Mouse (Mus musculus) layer of hippocampus, adult 9-10 months (tissue): ENCODE measurements at regions not wholly inside any gene's neighbourhood (a gene's known extent, or its start where the extent isn't known, plus 50 kb on each side); places are given as distances from the start of the nearest gene placed in this dataset.

Experiments
- DNase-seq: peaks from one replicate; pipeline ENCODE4 v3.0.0; 2022; ENCODE audit warnings: low spot score

DNA sequence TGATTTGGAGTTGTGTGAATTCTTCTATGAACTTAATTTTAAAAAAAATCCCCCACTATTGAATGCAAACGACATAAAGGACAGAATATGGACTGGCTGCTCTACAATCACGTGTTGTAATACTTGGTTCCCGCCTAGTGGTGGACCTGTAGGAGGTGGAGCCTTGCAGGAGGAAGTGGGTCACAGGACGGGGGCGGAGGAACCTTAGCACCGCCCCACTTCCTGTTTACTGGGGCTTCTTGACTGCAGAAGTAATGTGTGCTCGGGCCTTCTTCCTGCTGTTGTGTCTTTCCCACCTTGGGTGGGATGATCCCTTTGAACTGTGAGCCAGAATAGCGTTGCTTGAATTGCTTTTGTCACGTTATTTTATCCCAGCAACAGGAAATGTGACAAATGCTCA lies 52.2 kb upstream of the Tmem108 start:
- no peak for DNase-seq

DNA sequence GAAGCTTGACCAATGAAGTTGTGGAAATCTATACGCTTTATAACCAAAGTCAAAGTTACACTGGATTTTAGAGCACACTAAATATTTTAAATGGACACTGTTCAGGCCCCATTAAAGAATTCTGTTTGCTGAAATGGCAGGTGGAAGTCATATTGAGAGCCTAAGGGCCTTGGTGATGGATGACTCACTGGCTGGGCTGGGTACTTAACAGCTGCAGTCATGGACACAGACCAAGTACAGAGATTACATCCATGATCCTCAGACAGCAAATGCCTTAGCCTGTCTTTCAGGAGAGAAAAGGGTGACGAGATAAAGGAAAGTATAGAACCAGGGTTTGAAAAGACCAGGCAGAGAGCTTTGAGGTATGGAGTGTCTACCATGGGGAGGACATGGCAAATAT lies 57.4 kb upstream of the Tmem108 start:
- DNase-seq: no peak

DNA sequence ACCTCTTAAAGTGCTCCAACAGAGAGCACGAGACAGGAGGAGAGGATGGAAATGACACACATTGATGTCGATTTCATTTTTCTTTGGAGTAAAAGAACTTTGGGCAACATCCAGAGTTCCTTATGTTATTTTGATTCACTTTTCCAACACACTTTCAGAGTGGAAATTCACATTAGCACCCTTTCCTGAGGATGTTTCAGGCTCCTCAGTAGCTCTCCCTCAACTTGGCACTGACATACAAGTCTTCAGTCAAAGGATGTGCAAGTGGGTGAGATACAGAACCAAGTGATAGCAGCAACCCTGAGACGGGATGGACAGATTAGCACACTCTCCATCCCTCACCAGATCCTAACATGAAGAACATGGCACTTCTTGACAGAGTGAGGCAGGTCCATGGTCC lies 60.0 kb upstream of the Tmem108 start:
- no peak for DNase-seq

DNA sequence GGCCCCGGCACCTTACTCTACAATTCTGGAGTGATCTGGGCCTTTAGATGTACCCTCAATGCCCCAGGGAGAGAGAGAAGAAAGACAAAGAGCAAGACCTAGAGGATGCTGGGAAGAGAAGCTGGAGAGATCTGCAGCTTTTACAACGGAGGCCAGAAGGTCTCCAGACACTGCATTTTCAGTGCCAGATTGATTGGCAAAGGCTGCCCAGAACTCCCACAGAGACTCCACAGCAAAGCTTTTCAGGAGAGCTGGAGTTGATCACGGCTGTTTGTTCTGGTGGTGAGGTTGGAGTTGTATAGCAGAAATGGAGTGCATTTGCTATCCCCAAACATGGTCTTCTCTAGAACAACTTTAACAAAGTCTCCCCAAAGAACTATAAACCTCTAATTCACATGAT lies 61.9 kb upstream of the Tmem108 start:
- no peak for DNase-seq

DNA sequence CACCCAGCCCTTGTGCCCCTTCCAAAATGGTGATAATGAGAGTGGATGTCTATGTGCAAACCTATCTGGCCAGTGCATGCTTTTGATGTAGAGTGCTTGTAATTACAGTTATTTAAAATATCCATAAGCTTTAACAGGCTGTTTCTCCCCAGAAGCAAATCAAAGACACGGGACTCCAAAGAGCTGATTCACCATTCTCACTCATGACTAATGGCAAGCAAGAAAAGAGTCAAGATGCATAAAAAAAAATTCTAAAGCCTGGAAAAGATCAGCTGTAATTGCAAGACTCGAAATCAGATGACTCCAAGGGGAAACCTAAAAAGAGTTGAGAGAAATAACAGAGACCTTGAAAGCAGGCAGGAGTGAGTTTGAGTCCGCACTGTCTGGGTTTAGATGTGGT lies 79.6 kb upstream of the Tmem108 start:
- no peak for DNase-seq

DNA sequence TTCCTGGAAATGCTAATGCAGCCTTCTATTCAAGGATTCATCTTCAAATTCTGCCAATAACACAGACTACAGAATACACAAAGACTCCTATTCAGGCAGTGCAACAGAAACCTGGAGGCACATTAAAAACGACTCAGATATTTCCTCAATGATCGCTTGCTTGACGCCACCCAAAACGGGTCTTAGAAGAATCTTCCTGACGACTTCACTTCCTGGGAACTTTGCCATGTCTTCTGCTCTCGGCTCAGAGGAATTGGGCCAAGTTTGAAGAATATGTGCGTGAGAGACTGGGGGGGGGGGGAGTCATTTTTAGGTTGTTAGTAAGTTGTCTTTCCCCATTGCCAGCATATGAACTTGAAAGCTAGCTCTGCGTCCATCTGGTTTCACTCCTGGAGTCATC lies 82.2 kb upstream of the Tmem108 start:
- no peak for DNase-seq

DNA sequence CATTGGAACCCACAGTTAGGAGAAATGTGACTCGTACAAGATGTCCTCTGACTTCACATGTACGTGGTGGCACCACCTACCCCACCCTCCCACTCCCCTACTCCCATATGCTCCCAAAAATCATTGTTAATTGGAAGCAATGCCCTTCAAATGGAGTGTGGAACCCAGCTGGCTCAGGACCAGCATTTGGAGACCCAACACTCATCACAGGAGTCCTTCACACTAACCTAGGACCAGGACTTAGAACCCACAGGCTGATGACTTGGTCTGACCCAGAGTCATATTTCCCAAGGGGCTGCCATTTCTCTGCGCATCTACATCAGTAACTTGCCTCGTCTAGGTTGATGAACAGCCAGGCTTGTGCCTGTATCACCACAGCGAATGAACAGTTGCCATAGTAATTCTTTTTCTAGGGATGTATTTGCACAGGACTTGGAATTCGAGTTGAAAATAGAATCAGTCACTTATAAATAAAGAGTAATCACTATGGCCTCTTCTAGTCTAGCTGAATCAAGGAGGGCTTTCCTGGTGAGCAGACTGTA lies 84.3 kb upstream of the Tmem108 start:
- no peak for DNase-seq

DNA sequence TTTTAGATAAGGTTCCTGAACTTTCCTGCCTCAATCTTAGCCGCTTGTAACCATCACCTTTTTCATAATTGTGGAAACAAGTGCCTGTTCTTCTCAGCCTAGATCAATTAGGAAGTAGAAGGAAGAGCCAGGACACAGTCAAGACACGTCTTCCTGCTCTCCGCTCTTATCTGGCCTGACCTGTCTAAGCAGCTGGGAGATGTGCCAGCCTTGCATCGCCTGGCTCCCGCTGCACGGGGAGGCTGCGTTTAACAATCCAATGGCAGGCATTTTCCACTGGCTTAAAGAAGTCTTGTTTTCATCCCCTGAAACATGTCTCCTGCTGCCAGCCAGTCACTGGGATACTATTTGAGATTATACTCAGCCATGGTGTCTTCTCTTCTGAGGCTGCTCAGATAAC lies 86.3 kb upstream of the Tmem108 start:
- DNase-seq: no peak

DNA sequence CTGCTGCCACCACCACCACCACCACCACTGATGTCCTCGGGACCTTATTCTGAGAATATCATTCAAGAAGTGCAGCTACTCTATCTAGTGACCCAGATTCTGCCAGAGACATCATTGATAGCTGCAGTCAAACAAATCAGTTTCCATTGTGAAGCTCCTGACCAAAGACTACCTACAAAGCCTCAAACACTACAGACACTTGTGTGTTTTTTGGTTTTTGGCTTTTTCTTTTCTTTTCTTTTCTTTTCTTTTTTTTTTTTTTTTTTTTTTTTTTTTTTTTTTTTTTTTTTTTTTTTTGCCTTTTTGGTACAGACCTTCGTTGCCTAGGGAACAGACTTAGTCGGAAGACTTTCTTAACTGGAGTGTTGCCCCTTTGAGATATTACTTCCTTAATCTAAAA lies 87.4 kb upstream of the Tmem108 start:
- no peak for DNase-seq

DNA sequence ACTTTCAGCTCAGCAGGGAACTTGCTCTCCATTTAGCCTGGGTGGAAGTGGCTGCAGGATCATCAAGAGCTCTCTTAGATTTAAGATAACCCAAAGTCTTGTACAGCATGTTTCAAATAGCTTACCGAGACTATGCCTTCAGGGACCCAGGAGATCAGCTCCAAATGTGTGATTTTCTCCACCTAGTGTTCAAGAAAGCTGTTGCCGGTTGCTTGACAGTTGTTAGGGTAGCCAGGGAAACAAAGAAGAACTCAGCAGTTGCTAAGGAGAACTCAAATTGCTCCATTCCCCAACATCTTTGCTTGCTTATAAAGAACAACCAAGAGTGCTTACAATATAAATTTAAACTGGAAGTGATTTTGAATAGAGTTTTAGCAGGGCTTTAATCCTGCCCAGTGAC lies 91.1 kb upstream of the Tmem108 start:
- no peak for DNase-seq

DNA sequence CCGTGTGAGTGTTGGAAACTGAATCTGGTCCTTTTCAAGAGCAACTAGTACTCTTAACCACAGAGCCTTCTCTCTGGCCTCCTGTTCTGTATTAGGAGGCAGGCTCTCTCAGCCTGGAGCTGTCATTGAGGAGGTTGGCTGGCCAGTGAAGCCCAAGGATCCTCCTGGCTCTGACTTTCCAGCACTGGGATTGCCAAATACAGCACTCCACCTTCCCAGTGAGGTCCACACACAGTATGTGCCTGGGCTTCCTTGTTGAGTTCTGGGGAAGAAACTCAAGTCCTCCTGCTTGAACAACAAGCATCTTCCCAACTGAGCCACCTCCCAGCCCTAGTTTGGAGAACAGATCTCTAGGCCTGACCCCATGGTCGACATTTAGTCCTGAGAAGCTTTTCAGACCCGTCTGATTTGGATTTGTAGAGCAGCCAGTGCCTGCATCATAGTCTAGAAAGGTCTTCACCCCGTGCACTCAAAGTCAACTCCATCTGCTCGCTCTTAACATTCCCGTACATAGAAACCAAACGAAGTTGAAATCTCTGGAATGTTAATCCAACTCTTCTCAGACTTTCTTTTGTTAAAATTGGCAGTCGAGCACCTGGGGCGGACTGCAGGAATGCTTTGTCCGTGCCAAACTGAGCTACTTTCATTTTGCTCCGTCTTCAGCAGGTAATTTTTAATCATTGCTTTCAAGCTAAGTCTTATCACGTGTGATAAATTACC lies 99.2 kb upstream of the Tmem108 start:
- DNase-seq: no peak

DNA sequence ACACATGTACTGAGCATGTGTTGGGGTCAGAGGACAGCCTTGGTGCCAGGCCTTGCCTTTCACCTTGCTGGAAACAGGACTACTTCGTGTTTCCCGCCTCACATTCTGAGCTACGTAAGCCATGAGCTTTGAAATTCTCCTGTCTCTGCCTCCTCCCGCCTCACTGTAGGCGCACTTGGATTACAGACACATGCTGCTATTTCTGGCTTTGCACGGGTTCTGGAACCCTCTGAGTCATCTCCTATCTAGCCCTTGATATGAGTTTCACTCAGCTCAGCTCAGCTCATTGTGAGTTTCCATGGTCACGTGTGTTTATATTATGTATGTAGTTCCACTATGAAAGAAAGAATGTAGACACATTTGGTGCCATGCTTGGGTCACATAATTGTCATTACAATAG lies 100.9 kb upstream of the Tmem108 start:
- DNase-seq: no peak

DNA sequence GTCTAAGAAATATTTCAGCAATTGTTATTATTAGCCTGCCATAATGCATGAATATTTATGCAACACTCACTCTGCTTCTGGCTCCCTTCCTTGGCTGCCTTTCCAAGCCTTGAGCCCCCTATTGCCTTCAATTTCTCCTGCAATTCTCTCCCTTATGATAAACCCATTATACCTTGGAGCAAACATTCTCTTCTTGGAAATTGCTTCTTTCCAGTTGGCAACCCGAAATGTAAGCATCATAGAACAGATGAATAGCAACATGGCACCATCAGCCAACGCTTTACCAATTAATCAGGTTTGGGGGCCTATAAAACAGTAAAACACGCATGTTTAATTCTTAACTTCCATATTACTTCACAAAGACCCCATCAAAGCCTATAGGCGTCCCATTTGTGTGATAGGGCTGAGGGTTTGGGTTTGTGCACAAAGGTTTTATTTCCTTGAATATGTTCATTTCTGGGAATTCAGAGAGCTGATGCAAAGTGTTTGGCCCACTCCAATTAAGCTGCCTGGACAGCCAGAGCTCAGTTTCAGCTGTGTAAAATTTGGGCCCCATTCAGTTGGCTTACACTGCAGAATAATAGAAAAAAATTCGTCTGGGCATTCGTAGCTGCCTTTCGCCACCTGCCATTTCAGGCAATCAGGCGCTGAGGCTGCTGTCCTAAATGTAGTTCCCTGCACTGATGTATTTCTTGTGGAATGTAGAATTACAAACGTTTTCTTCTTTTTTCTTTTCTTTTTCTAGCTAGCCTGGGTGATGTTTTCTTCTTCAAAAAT lies 106.0 kb upstream of the Tmem108 start:
- DNase-seq: no peak

DNA sequence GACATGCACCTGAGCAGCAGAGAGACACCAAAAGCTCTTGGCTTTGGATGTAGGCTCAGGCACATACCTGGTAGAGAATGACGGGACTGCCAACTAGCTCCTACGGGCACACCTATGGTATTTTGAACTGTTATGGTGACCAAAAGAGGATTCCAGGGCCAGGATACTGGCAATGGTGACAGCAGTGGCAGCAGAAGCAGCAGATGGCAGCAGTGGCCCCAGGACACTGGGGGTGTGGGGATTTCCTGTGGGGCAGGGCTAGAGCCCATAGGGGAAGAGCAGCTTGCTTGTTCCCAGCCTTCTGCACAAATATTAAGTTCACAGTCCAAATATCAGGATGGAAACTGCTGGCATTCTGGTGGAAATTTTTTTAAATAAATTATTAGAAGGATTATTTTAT lies 107.6 kb upstream of the Tmem108 start:
- DNase-seq: no peak

DNA sequence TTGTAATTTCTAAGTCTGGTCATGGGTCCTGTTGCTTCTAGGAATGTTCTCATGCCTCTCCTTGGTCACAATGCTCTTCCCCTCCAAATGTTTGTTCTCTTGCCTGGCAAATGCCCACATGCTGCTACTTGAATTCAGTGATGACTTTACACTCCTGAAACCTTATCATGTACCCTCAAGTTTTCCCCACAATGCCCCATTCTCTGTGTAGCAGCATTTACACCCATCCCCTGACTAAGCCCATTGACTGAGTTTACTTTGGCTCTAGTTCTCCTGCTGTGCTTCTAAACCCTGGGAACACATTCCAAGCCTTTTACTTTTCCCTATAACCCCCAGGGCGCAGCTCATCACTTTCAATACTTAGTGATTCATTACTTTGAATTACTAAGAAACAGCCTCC lies 110.5 kb upstream of the Tmem108 start:
- no peak for DNase-seq

DNA sequence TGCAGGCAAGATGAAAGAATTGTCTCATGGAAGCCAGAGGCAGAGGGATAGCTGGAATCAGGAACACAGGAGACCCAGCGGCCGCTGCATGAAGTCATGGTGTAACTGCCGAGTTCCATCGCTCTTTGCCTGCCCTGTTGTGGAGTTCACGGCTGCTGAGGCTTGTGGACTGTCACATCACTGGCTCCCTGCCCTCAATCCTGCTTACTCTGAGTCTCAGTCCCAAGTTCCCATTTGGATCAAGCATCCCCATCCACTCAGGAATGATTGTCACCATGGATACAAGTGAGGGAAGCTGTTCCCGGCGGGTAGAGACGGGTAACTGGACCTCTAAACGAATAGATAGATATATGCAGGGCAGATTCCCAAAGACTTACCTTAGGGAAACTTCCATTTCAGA lies 112.2 kb upstream of the Tmem108 start:
- no peak for DNase-seq

DNA sequence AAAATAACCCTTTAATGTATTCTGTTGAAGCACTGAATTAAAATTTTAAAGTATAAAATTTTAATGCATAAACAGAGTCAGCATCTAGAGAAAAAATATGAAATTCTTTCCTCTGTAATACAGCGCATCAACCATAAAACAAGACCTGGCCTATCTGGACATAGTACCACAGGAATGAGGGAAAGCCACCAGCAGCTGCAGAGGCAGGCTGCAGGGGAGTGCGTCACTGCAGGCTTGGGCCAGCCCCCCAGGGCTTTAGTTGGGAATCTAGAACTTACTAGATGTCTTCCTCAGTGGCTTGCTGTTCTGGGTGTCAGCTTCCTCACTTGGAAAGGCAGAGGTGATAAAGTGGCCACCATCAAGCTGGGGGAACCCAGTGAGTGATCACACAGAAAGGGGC lies 116.2 kb upstream of the Tmem108 start:
- DNase-seq: no peak

DNA sequence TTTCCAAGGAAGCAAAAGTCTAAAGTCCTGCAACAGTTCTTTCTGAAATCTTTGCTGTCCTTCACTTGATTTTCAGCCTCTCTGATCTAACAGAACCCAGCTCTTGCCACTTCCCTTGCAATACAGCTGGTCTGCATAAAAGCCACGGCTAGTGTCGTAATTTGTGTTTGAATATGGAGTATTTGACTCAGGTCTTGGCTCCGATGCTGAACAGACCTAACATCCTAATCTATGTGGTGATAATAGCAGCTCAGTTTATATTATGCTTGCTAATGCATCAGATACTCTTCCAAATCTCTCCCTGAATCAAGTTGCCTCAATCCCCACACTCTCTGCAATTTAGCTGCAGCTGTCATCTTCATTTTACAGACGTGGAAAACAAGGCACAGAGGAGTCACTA lies 109.5 kb upstream of the Nphp3 start:
- DNase-seq: no peak

DNA sequence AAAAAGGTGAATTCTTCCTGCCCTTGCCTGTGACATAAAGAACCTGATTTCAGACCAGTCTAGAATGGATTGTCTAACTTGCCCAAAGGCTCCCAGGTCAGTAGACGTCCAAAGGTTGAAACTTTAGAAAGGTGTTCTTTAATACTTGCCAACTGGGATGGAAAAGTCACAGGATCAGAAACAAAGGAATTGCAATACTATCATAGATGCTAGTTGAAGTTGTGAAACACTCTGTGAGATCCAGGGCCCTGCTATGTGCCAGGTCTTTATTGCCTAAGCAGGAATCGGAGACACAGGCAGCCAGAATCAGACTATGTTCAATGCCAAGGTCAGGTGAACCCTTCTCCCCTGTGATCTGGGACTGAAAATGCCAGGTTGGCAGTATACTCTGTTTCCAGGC lies 108.0 kb upstream of the Nphp3 start:
- DNase-seq: no peak

DNA sequence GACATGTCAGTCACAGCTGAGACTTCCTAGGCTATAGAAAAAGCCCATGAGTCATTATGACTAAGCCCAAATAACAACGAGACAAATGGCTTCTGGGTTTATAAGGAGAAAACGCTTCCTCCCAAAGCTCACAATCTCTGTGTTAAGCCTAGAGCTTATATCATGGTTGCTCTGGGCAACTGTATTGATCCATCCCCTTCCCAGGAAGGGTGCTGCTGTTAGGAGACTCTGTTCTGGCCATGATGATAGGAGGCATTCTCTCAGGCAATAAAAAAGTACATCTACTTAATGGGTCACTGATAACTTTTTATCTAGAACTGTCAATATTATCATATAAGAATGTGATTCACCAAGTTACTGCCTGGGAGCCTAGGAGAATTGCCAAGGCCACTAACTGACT lies 103.0 kb upstream of the Nphp3 start:
- no peak for DNase-seq

DNA sequence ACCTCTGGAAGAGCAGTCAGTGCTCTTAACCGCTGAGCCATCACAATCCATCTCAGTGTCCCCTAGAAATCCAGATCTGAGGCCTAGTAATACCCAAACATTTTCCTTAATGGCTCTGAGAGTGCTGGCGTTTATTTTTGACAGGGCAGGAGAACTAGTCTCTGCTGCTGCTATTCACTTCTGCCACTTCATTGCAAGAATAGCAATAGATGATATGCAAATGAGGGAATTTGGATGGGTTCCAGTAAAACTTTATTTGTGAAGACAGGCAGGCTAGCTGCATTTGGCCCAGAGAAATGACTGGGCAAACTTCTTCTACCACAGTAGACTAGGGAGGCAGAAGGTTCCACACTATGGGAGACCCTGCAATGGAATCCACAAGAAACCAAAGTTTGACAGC lies 91.0 kb upstream of the Nphp3 start:
- DNase-seq: no peak

DNA sequence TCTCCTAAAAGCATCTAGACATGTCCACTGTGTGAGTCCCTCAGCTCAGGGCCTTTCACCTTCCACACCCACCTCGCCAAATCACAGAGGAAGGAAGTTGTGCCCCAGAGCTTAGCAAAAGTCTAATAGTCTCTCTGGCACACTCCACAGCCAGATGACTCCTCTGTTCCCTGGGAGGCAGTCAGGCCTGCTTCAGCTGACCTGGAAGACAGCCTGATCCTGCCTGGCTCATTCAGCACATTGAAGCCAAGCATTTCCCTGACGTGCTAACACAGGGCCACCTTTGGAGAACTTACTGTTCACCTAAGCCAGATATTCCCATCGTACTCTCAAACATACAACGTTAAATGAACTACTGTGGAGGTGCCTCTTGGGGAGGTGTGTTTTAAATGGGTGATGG lies 87.2 kb upstream of the Nphp3 start:
- DNase-seq: no peak

DNA sequence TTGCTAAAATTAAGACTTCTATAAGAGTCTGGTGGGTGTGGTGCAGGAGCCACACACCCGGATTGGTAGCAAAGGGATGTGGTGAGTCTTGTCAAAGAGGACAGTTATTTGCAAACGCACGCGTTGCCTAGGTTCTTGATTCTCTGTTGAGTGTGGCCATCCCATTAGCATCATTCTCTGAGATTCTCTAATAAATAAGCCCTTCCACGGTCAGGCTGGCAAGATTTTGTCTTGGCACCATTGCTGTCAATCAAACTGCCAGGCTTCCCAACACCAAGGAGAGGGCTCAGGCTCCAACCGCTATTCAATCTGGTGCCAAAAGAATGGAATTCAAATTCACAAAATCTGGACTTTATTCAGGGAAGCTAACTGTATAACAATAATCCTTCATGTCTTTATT lies 84.6 kb upstream of the Nphp3 start:
- no peak for DNase-seq

DNA sequence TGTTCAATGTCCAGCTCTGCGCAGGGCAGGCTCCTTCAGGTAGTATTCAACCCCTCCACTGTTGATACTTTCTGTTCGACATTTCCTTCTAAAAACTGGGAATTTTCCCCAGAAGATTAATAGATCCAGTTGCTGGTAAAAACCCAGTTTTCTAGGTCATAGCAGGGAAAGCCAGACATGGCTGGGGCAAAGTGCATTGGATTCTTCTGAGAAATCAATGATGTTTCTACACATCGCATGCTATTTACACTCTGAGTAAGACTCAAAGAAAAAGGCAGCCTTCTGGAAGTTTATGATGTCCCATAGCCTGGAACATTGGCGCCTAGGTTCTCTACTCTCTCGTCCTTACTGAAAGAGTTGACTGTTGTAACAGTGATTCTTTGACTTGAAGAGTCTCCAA lies 80.0 kb upstream of the Nphp3 start:
- DNase-seq: no peak
